Mouse (Mus musculus): ENCODE measurements around the gene Ppm1f.

DNA sequence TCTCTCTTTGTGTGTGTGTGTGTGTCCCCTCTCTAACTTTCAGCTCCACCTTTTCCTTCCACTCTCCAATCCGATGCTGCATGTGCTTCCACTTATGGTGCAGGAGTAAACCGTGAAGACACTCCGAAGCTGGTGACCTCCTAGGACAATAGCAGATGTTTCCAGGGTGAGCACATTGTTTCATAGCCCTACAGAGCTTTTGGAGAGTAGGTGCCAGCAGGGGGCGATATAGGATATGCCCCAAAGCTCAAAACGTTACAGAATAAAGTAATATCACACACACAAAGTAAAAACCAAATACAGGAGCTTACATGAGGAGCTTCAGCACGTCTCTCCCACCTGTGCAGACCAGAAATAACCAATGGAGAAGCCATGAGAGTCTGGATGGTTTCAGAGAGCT, 41.4 kb upstream of the Ppm1f start:
- TF ChIP-seq POLR2A (IDR thresholded peaks at IDR 0.05; ENCODE audit: insufficient read length, low read depth) (no peak), TCF12 (IDR thresholded peaks at IDR 0.05; ENCODE audit: insufficient read depth, poor library complexity, severe bottlenecking) (no peak), POLR2AphosphoS2 (IDR thresholded peaks at IDR 0.05; ENCODE audit: insufficient read length, low read depth) (no peak), E2F4 (IDR thresholded peaks at IDR 0.05; ENCODE audit: insufficient read depth) (no peak), MYOD1 (IDR thresholded peaks at IDR 0.05; ENCODE audit: control insufficient read depth in 1 of 3, insufficient read length in 2 of 3, low read depth in 2 of 3) (no peak), CEBPB (IDR thresholded peaks at IDR 0.05; ENCODE audit: insufficient read depth, poor library complexity, severe bottlenecking) (no peak)
